Mouse (Mus musculus): ENCODE measurements around the gene Gfod2.

GRCm38 (mm10) chr8:105685796-105686308 lies 72.6 kb downstream of the Gfod2 start, which contains the start of gene Carmil2:
- TF ChIP-seq POLR2A (IDR thresholded peaks at IDR 0.05; ENCODE audit: extremely low read depth, insufficient read depth, low read length): no peak
- peak; percentile 62 for TF ChIP-seq CTCF (IDR thresholded peaks at IDR 0.05; ENCODE audit: extremely low read depth, insufficient read depth, low read length)

Data from cortical plate, adult 2 months (tissue).